Mouse (Mus musculus): Measurements from ENCODE around the gene Hspd1. TPM values are rescaled to one million over a fixed set of nuclear protein-coding genes. Genes with fewer than 3 reads are reported as not detected.
A peak's percentile ranks its signal among the peaks of the same experiment; 100 is the strongest.

The Hspd1 gene
- polyA plus RNA-seq, 1 experiment from 2014 or later = 410 TPM

DNA sequence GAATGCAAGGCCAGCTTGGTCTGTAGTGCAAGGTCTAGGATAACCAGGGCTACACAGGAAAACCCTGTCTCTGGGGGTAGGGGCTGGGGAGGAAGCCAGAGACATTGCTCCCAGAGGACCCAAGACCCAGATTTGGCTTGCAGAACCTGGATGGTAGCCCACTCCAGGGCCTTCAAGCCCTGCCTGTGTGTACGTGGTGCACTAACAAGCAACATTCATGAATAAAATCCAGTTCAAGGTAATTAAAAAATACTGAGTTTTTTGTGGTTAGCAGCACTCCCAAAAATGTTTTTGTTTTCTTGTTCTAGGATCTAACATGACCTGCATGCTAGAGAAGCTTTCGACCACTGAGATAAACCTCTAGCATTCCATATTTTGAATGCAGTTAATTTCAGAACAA, 4.0 kb upstream of the Hspd1 start:
- Histone ChIP-seq H3K27ac (ENCODE audit: low read length) (no peak overlapping the region), H3K36me3 (ENCODE audit: control insufficient read depth, insufficient read depth, low read length) (peaks cover 3% of the 10 kb centered on the region; the same call in 1 of the 2 replicates), H3K4me1 (ENCODE audit: control insufficient read depth, insufficient read depth, low read length) (peaks cover 7% of the 10 kb centered on the region), H3K27me3 (ENCODE audit: control insufficient read depth, insufficient read depth, low read length) (no peaks in the 10 kb centered on the region), H3K9ac (ENCODE audit: low read length) (no peak overlapping the region), H3K4me3 (replicated peaks; ENCODE audit: low read length) (no peak overlapping the region), H3K9me3 (replicated peaks; ENCODE audit: control insufficient read depth, low read length) (no peaks in the 10 kb centered on the region), H3K4me2 (ENCODE audit: low read depth, low read length) (no peak overlapping the region)
- no peak for ATAC-seq (ENCODE audit: insufficient read depth, low FRiP score)
- 96% methylated on average over 2 of the region's 2 CpGs for WGBS

DNA sequence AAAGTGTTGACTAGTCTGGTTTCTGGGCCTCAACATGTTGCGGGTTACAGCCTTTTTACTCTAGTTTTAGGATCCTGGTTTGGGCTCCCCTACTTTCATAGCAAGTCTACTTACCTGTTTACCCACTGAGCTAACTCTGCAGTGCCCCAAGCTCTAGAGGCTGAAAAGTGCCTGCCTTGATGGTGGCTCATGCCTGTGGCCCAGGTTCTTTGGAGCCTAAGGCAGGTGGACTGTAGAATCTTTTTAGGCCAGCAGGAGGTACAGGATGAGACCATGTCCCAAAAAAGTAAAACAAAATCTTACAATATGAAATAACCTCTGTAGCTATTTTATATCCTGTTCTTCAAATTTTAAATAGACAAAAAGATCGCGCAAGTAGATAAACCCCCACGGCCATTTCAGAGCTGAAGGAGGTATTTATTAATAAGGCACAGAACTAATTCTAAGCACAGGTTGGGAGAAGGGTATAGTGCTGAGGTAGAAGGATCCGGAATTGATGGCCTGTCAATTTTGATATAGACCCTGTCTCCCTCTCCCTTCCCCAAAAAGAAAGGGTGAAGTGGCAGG, 1.5 kb upstream of the Hspd1 start:
- ATAC-seq (ENCODE audit: insufficient read depth, low FRiP score) = no peak
- peak overlapping the region; percentile 86 for H3K4me2 ChIP-seq (ENCODE audit: low read depth, low read length)
- peak overlapping the region; percentile 33 for H3K27ac ChIP-seq (ENCODE audit: low read length)
- no peaks in the 10 kb centered on the region for H3K27me3 ChIP-seq (ENCODE audit: control insufficient read depth, insufficient read depth, low read length)
- peaks cover 14% of the 10 kb centered on the region; the same call in 1 of the 2 replicates for H3K36me3 ChIP-seq (ENCODE audit: control insufficient read depth, insufficient read depth, low read length)
- H3K9me3 ChIP-seq (replicated peaks; ENCODE audit: control insufficient read depth, low read length) = no peaks in the 10 kb centered on the region
- WGBS = 78% methylated on average over 5 of the region's 5 CpGs
- peak overlapping the region; percentile 96 for H3K4me3 ChIP-seq (replicated peaks; ENCODE audit: low read length)
- H3K9ac ChIP-seq (ENCODE audit: low read length) = peak overlapping the region; percentile 98
- peaks cover 25% of the 10 kb centered on the region for H3K4me1 ChIP-seq (ENCODE audit: control insufficient read depth, insufficient read depth, low read length)

DNA sequence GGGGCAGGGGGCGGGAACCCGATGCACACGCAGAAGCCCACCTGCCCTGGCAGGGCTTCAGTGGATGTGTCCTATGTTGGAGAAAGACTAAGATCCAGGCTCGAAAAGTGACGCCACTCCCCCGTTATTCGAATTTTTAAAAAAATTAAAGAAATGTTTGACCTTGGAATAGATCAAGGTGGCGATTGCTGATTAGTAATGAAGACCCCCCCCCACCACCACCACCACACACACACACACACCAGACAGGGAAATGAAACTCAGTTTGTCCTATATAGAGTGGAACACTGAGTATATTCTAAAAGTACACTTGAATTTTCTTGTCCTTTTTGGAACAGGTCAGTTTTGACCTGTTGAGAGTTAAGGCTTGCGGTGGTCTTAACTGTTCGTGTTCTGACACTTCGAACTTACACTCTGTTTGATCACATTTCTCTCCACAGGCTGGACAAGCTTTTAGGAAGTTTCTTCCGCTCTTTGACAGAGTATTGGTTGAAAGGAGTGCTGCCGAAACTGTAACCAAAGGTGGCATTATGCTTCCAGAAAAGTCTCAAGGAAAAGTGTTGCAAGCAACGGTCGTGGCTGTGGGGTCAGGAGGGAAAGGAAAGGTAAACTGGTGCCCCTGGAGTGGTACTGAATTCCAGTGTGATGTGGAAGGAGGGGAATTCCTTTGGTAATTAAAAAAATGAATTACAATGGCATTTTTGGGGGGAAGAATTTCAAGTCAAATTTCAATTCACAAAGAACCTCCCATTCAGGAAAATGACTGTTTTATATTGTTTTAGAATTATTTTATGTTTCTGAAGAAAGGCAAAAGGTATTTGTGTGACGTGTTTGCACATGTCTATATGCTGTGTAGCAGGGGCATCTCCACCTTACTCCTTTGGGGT, 811 bp upstream of the Hspd1 start:
- Histone ChIP-seq H3K4me1 (ENCODE audit: control insufficient read depth, insufficient read depth, low read length) (peaks cover 28% of the 10 kb centered on the region), H3K9ac (ENCODE audit: low read length) (peak overlapping the region; percentile 98), H3K4me3 (replicated peaks; ENCODE audit: low read length) (peak overlapping the region; percentile 96), H3K4me2 (ENCODE audit: low read depth, low read length) (peak overlapping the region; percentile 86), H3K9me3 (replicated peaks; ENCODE audit: control insufficient read depth, low read length) (no peaks in the 10 kb centered on the region), H3K36me3 (ENCODE audit: control insufficient read depth, insufficient read depth, low read length) (peaks cover 18% of the 10 kb centered on the region), H3K27ac (ENCODE audit: low read length) (peak overlapping the region; percentile 98), H3K27me3 (ENCODE audit: control insufficient read depth, insufficient read depth, low read length) (no peaks in the 10 kb centered on the region)
- no peak for ATAC-seq (ENCODE audit: insufficient read depth, low FRiP score)
- 5% methylated on average over 16 of the region's 16 CpGs for WGBS

DNA sequence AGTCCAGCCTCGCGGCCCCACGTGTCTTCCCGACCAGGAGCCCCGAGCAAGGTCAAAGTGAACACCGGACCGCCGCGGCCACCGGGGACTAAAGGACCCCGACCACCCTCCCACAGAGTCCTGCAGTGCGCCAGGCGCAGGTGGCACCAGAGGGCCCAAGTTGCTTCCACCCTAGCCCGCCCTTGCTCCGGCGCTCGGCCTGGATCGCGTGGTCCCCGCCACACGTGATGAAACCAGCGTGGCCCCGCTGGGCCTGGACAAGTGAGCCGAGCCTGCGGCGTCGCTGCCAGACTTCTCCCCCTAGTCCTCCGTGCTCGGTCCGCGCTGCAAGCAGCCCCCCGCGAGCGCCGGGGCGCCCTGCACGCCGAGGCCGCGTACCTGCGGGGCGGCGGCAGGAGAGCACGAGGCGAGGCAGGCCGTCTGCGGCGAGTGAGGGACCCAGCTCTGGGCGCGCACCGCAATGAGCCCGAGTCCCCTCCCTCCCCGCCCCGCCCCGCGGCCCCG, 590 bp downstream of the Hspd1 start:
- Histone ChIP-seq H3K27ac (ENCODE audit: low read length) (peak overlapping the region; percentile 98), H3K4me2 (ENCODE audit: low read depth, low read length) (peak overlapping the region; percentile 78), H3K4me3 (replicated peaks; ENCODE audit: low read length) (peak overlapping the region; percentile 96), H3K9ac (ENCODE audit: low read length) (peak overlapping the region; percentile 98), H3K9me3 (replicated peaks; ENCODE audit: control insufficient read depth, low read length) (no peaks in the 10 kb centered on the region), H3K27me3 (ENCODE audit: control insufficient read depth, insufficient read depth, low read length) (no peaks in the 10 kb centered on the region), H3K36me3 (ENCODE audit: control insufficient read depth, insufficient read depth, low read length) (peaks cover 31% of the 10 kb centered on the region), H3K4me1 (ENCODE audit: control insufficient read depth, insufficient read depth, low read length) (peaks cover 28% of the 10 kb centered on the region)
- ATAC-seq (ENCODE audit: insufficient read depth, low FRiP score) = peak; percentile 27; the same call in 1 of the 2 replicates
- WGBS = under 1% methylated on average over 57 of the region's 57 CpGs

DNA sequence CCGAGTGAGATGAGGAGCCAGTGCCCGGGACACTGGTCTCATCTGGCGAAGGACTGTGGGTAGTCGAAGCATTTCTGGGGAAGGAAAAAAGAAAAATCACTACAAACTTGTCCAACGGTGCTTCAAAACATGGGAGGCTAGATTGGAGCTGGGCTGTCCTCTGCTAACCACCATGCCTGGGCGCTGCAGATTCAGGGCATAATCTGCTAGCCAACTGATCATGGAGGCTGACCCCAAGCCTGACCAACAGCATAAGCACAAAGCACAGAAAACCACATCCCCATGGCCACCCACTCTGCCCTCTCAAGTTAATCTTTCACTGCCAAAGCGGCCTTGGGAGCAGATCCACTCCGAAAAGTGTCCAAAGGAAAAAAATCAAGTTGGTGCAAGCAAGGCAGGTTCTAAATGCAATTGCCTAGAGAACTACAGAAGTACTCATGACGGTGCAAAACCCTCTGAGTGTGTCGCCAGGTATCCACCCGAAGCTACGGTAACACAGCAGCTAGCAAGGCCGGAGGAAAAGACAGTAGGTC, 1.1 kb downstream of the Hspd1 start:
- H3K9me3 ChIP-seq (replicated peaks; ENCODE audit: control insufficient read depth, low read length) = no peaks in the 10 kb centered on the region
- whole genome bisulfite sequencing = under 1% methylated on average over 13 of the region's 13 CpGs
- H3K27ac ChIP-seq (ENCODE audit: low read length) = peak overlapping the region; percentile 98
- peak overlapping the region; percentile 78 for H3K4me2 ChIP-seq (ENCODE audit: low read depth, low read length)
- H3K27me3 ChIP-seq (ENCODE audit: control insufficient read depth, insufficient read depth, low read length) = no peaks in the 10 kb centered on the region
- H3K9ac ChIP-seq (ENCODE audit: low read length) = peak overlapping the region; percentile 98
- peaks cover 36% of the 10 kb centered on the region for H3K36me3 ChIP-seq (ENCODE audit: control insufficient read depth, insufficient read depth, low read length)
- H3K4me3 ChIP-seq (replicated peaks; ENCODE audit: low read length) = peak overlapping the region; percentile 96
- no peak for ATAC-seq (ENCODE audit: insufficient read depth, low FRiP score)
- H3K4me1 ChIP-seq (ENCODE audit: control insufficient read depth, insufficient read depth, low read length) = peaks cover 28% of the 10 kb centered on the region

DNA sequence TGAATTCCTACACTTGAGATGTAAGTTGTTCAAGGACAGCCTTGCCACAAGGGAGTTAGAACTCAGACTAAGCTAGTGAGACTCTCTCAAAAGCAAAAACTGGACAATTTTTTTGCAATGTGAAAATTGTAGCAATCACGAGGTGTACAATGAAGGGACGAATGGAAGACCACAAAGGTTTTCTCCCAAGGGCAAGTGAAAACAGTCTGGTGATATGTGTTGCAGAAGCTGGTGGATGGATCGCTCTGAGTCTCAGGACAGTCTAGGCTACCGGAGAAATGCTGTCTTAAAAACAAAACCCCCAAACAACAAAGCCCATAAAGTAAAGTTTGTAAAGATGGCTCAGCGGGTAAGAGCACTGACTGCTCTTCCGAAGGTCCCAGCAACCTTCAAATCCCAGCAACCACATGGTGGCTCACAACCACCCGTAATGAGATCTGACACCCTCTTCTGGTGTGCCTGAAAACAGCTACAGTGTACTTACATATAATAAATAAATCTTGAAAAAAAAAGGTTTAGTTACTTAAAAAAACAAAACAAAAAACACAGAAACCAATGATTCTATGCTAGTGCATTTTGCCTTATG, 2.2 kb downstream of the Hspd1 start:
- H3K4me2 ChIP-seq (ENCODE audit: low read depth, low read length) = peak overlapping the region; percentile 78
- peaks cover 38% of the 10 kb centered on the region for H3K36me3 ChIP-seq (ENCODE audit: control insufficient read depth, insufficient read depth, low read length)
- H3K9me3 ChIP-seq (replicated peaks; ENCODE audit: control insufficient read depth, low read length) = no peaks in the 10 kb centered on the region
- H3K9ac ChIP-seq (ENCODE audit: low read length) = peak overlapping the region; percentile 42
- WGBS = 51% methylated on average over 7 of the region's 7 CpGs
- peaks cover 28% of the 10 kb centered on the region for H3K4me1 ChIP-seq (ENCODE audit: control insufficient read depth, insufficient read depth, low read length)
- peak overlapping the region; percentile 96 for H3K4me3 ChIP-seq (replicated peaks; ENCODE audit: low read length)
- no peak overlapping the region for H3K27ac ChIP-seq (ENCODE audit: low read length)
- H3K27me3 ChIP-seq (ENCODE audit: control insufficient read depth, insufficient read depth, low read length) = no peaks in the 10 kb centered on the region
- no peak for ATAC-seq (ENCODE audit: insufficient read depth, low FRiP score)

DNA sequence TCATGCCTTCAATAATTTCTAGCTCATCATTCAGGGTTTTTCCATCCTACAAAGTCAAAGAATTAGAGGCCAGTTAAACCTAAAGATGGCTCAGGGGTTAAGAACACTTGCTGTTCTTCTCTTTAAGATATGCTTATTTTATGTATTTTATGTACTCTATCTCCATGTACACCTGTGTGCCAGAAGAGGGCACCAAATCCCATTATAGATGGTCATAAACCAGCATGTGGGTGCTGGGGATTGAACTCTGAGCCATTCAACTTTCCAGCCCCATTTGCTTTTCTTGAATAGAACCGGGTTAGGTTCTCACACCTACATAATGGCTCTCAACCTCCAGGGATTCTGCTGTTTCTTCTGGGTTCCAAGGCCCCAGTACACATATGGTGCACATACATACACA, 5.9 kb downstream of the Hspd1 start:
- no peak for ATAC-seq (ENCODE audit: insufficient read depth, low FRiP score)
- no peak overlapping the region for H3K27ac ChIP-seq (ENCODE audit: low read length)
- H3K4me1 ChIP-seq (ENCODE audit: control insufficient read depth, insufficient read depth, low read length) = peaks cover 21% of the 10 kb centered on the region
- 77% methylated on average over 1 of the region's 1 CpGs for WGBS
- no peak overlapping the region for H3K4me3 ChIP-seq (replicated peaks; ENCODE audit: low read length)
- H3K9ac ChIP-seq (ENCODE audit: low read length) = no peak overlapping the region
- no peak overlapping the region for H3K4me2 ChIP-seq (ENCODE audit: low read depth, low read length)
- no peaks in the 10 kb centered on the region for H3K9me3 ChIP-seq (replicated peaks; ENCODE audit: control insufficient read depth, low read length)
- H3K36me3 ChIP-seq (ENCODE audit: control insufficient read depth, insufficient read depth, low read length) = peaks cover 50% of the 10 kb centered on the region
- no peaks in the 10 kb centered on the region for H3K27me3 ChIP-seq (ENCODE audit: control insufficient read depth, insufficient read depth, low read length)

DNA sequence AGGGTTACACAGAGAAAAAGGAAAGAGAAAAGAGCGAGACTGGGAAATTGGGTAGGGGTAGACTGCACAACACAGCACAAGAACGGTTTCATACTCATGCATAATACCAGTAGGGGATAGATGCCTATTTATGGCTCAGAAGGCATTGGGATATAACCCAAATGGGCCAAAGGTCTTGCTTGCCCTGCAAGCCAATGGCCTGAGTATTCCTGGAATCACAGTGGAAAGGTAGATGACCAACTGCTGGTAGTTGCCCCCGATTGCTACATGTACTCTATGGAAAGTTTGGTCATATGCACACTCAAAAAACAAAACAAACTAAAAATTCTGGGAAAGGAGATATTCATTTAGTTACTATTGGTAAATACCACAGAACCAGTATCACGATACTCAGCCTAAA, 8.4 kb downstream of the Hspd1 start:
- Histone ChIP-seq H3K4me3 (replicated peaks; ENCODE audit: low read length) (no peak overlapping the region), H3K4me2 (ENCODE audit: low read depth, low read length) (no peak overlapping the region), H3K9me3 (replicated peaks; ENCODE audit: control insufficient read depth, low read length) (no peaks in the 10 kb centered on the region), H3K27ac (ENCODE audit: low read length) (no peak overlapping the region), H3K36me3 (ENCODE audit: control insufficient read depth, insufficient read depth, low read length) (peaks cover 39% of the 10 kb centered on the region), H3K4me1 (ENCODE audit: control insufficient read depth, insufficient read depth, low read length) (0 out of 2 replicates have a peak, but pooled peaks cover 4% of the 10 kb centered on the region), H3K9ac (ENCODE audit: low read length) (no peak overlapping the region), H3K27me3 (ENCODE audit: control insufficient read depth, insufficient read depth, low read length) (no peaks in the 10 kb centered on the region)
- no peak for ATAC-seq (ENCODE audit: insufficient read depth, low FRiP score)
- WGBS = 93% methylated on average over 4 of the region's 4 CpGs

Measured in stomach, embryonic 16.5 days (tissue).